ENCODE assay signal across 13 mouse cellular contexts in genomic region chr1:91095258-91095657, GRCm38 (mm10). TPM values are rescaled to one million over a fixed set of nuclear protein-coding genes. Genes with fewer than 3 reads are reported as not detected.
DNase-seq lines count a peak whose midpoint lies in the region; ATAC-seq and TF ChIP-seq lines count a peak whose summit lies in the region.
"Had no signal": no experiment of that assay in that cellular context is flagged by ENCODE, and none has a peak within 500 bp of the region (broad histone marks: within the 10 kb centered on the region; RNA-seq: fewer than 3 reads in every experiment).

No protein-coding gene starts in this region.

- H3K4me1 ChIP-seq in limb, embryonic 14.5 days (ENCODE audit: control insufficient read depth, insufficient read depth, low read length), result peaks cover 11% of the 10 kb centered on the region; the same call in 1 of the 2 replicates
- H3K4me1 ChIP-seq in limb, embryonic 10.5 days, result peaks cover 33% of the 10 kb centered on the region
- H3K4me1 ChIP-seq in stomach, postnatal 0 days (replicated peaks; ENCODE audit: control insufficient read depth, insufficient read depth), result peaks cover 2% of the 10 kb centered on the region; the same call in 1 of the 2 replicates
- H3K4me1 ChIP-seq in hindbrain, embryonic 13.5 days (replicated peaks), result peaks cover 10% of the 10 kb centered on the region

- no peak for ATAC-seq in limb, embryonic 14.5 days (ENCODE audit: low FRiP score, low read depth)
- peak; percentile 72 for ATAC-seq in stomach, postnatal 0 days (ENCODE audit: low FRiP score, low TSS enrichment)
- no peak for ATAC-seq in cerebellum, adult (ENCODE audit: insufficient number of reproducible peaks, low FRiP score, low TSS enrichment)
- no peak for ATAC-seq in hindbrain, embryonic 13.5 days (ENCODE audit: low FRiP score)

- H3K9ac ChIP-seq in limb, embryonic 14.5 days (ENCODE audit: low read depth, low read length, severe bottlenecking), result peak overlapping the region; percentile 18; the same call in 1 of the 2 replicates
- peak overlapping the region; percentile 14; the same call in 1 of the 2 replicates for H3K9ac ChIP-seq in stomach, postnatal 0 days (ENCODE audit: low read length)
- H3K9ac ChIP-seq in hindbrain, embryonic 13.5 days, result no peak overlapping the region

- H3K4me2 ChIP-seq in limb, embryonic 14.5 days (replicated peaks; ENCODE audit: low read depth, low read length, severe bottlenecking), result no peak overlapping the region
- no peak overlapping the region for H3K4me2 ChIP-seq in stomach, postnatal 0 days (replicated peaks; ENCODE audit: low read depth)
- H3K4me2 ChIP-seq in hindbrain, embryonic 13.5 days, result no peak overlapping the region
- H3K4me2 ChIP-seq: liver, embryonic 11.5 days had no signal

- no peaks in the 10 kb centered on the region for H3K27me3 ChIP-seq in limb, embryonic 14.5 days (ENCODE audit: control insufficient read depth, insufficient read depth, low read length)
- no peaks in the 10 kb centered on the region for H3K27me3 ChIP-seq in limb, embryonic 10.5 days (ENCODE audit: low read depth, poor library complexity, severe bottlenecking)
- H3K27me3 ChIP-seq in stomach, postnatal 0 days (ENCODE audit: control insufficient read depth, insufficient read depth, low read length), result no peaks in the 10 kb centered on the region
- H3K27me3 ChIP-seq in hindbrain, embryonic 13.5 days, result no peaks in the 10 kb centered on the region

- WGBS in limb, embryonic 14.5 days, result 69% methylated on average over 3 of the region's 3 CpGs
- 84% methylated on average over 3 of the region's 3 CpGs for WGBS in limb, embryonic 10.5 days
- WGBS in stomach, postnatal 0 days, result 32% methylated on average over 3 of the region's 3 CpGs
- 91% methylated on average over 3 of the region's 3 CpGs for WGBS in hindbrain, embryonic 13.5 days

- H3K36me3 ChIP-seq in limb, embryonic 14.5 days (ENCODE audit: control insufficient read depth, insufficient read depth, low read length), result no peaks in the 10 kb centered on the region
- no peaks in the 10 kb centered on the region for H3K36me3 ChIP-seq in limb, embryonic 10.5 days
- H3K36me3 ChIP-seq in stomach, postnatal 0 days (ENCODE audit: control insufficient read depth, insufficient read depth, low read length), result no peaks in the 10 kb centered on the region
- no peaks in the 10 kb centered on the region for H3K36me3 ChIP-seq in hindbrain, embryonic 13.5 days

- H3K9me3 ChIP-seq in limb, embryonic 14.5 days (ENCODE audit: control insufficient read depth, low read length), result no peaks in the 10 kb centered on the region
- no peaks in the 10 kb centered on the region for H3K9me3 ChIP-seq in limb, embryonic 10.5 days (replicated peaks)
- H3K9me3 ChIP-seq in stomach, postnatal 0 days (ENCODE audit: control insufficient read depth, low read length), result no peaks in the 10 kb centered on the region
- H3K9me3 ChIP-seq in hindbrain, embryonic 13.5 days, result no peaks in the 10 kb centered on the region

- no peak for TF ChIP-seq POLR2A in limb, embryonic 14.5 days (IDR thresholded peaks at IDR 0.05; ENCODE audit: borderline replicate concordance, extremely low read depth, insufficient read depth, insufficient read length)

- no peak overlapping the region for H3K27ac ChIP-seq in limb, embryonic 14.5 days (replicated peaks; ENCODE audit: low read depth, low read length)
- H3K27ac ChIP-seq in limb, embryonic 10.5 days, result no peak overlapping the region
- peak overlapping the region; percentile 72 for H3K27ac ChIP-seq in stomach, postnatal 0 days (replicated peaks)
- no peak overlapping the region for H3K27ac ChIP-seq in hindbrain, embryonic 13.5 days

- peak; percentile 50 for DNase-seq in limb, embryonic 14.5 days (ENCODE audit: low spot score)
- DNase-seq in limb, embryonic 10.5 days (ENCODE audit: low spot score), result no peak
- DNase-seq in NIH3T3 (ENCODE audit: low read depth), result peak; percentile 78
- DNase-seq in induced T-regulatory cell, adult 2 months (ENCODE audit: low read depth), result peak; percentile 72
- DNase-seq in stomach, postnatal 0 days (ENCODE audit: low spot score), result peak; percentile 45
- DNase-seq in adrenal gland, postnatal 25 days, result no peak
- DNase-seq: cerebellum, adult 2 months; gastrocnemius, postnatal 36 days; kidney, postnatal 10 days; right cerebral cortex, postnatal 14 days had no signal

- TF ChIP-seq EP300 in stomach, postnatal 0 days (optimal IDR thresholded peaks at IDR 0.05), result no peak

- no peak overlapping the region for H3K4me3 ChIP-seq in limb, embryonic 14.5 days (replicated peaks; ENCODE audit: low read length)
- no peak overlapping the region for H3K4me3 ChIP-seq in limb, embryonic 10.5 days
- H3K4me3 ChIP-seq in stomach, postnatal 0 days (ENCODE audit: low read depth, low read length), result no peak overlapping the region
- no peak overlapping the region for H3K4me3 ChIP-seq in hindbrain, embryonic 13.5 days

- TF ChIP-seq CTCF in stomach, postnatal 0 days (IDR thresholded peaks at IDR 0.05; ENCODE audit: low read depth), result no peak

RNA-seq across cellular contexts. Expression of gene Rbm44, which starts 49.6 kb away (rescaled TPM):
- polyA plus RNA-seq in limb, embryonic 14.5 days (2012; rRNA removed), result 0.51 and 0.60 TPM in 2 replicates
- polyA plus RNA-seq in limb, embryonic 14.5 days (2014; fragmentation: Nextera tagmentation; extraction: Ambion mirVana), result 0.78 and 0.95 TPM in 2 replicates
- polyA plus RNA-seq in limb, embryonic 10.5 days (2016; fragmentation: Nextera tagmentation; extraction: Ambion mirVana), result 0.53 and 0.68 TPM in 2 replicates
- polyA plus RNA-seq in stomach, postnatal 0 days (2015; fragmentation: Nextera tagmentation; extraction: Ambion mirVana), result 0.15 and 0.24 TPM in 2 replicates
- 0.36 TPM in 1 of 2 replicates, not detected in the other for total RNA-seq in adrenal gland, postnatal 25 days (2021)
- polyA plus RNA-seq in hindbrain, embryonic 13.5 days (2015; fragmentation: Nextera tagmentation; extraction: Ambion mirVana), result 0.16 and 0.23 TPM in 2 replicates
- total RNA-seq: gastrocnemius, postnatal 36 days had no signal

Comparison
In these comparisons a context has a peak if more than half of its experiments do, and no peak if none do; other contexts are left out.
1. DNase-seq: peak in limb, embryonic 14.5 days (single experiment), NIH3T3 (single experiment), induced T-regulatory cell, adult 2 months (single experiment) and stomach, postnatal 0 days (single experiment); none in limb, embryonic 10.5 days (single experiment) and adrenal gland, postnatal 25 days (single experiment).